Mouse (Mus musculus) CH12.LX (cell line): ENCODE measurements at regions not wholly inside any gene's neighbourhood (a gene's known extent, or its start where the extent isn't known, plus 50 kb on each side); places are given as distances from the start of the nearest gene placed in this dataset.

Experiments used
- CTCF ChIP-seq, 2 experiments: IDR thresholded peaks in 1 of 2; conservative IDR thresholded peaks in 1 of 2; 2 replicates each; pipeline ENCODE4 v1.5.1; 2011 to 2012; ENCODE audit warnings: low read depth in 2 of 2, low read length in 2 of 2, improper control_type of control experiment in 1 of 2, inconsistent platforms in 1 of 2, mild to moderate bottlenecking in 1 of 2, moderate library complexity in 1 of 2
- ELF1 ChIP-seq: IDR thresholded peaks from 2 replicates; pipeline ENCODE4 v1.6.1; 2014; ENCODE audit warnings: low read depth, mild to moderate bottlenecking, inconsistent platforms, low read length, improper control_type of control experiment
- MXI1 ChIP-seq: IDR thresholded peaks from 2 replicates; pipeline ENCODE4 v1.6.1; 2011; ENCODE audit warnings: mild to moderate bottlenecking, low read depth, low read length, improper control_type of control experiment
- POLR2A ChIP-seq: IDR thresholded peaks from 2 replicates; pipeline ENCODE4 v1.6.1; 2011; ENCODE audit warnings: low read depth, mild to moderate bottlenecking, improper control_type of control experiment, low read length
- RCOR1 ChIP-seq: conservative IDR thresholded peaks from 2 replicates; pipeline ENCODE4 v1.6.1; 2012; ENCODE audit warnings: low read depth, mild to moderate bottlenecking, inconsistent platforms, low read length, improper control_type of control experiment
- SIN3A ChIP-seq: IDR thresholded peaks from 2 replicates; pipeline ENCODE4 v1.6.1; 2012; ENCODE audit warnings: low read length, improper control_type of control experiment, inconsistent platforms
- ZNF384 ChIP-seq: IDR thresholded peaks from 2 replicates; pipeline ENCODE4 v1.6.1; 2012; ENCODE audit warnings: low read depth, low read length, improper control_type of control experiment, inconsistent platforms

- TF ChIP-seq MXI1: no peak
- no peak for TF ChIP-seq POLR2A
- no peak for TF ChIP-seq RCOR1
- TF ChIP-seq CTCF (conservative IDR thresholded peaks at IDR 0.05 in 1 of 2, IDR thresholded peaks at IDR 0.05 in 1 of 2; ENCODE audit: low read depth in 2 of 2, low read length in 2 of 2): no peak
- TF ChIP-seq ELF1: no peak
- no peak for TF ChIP-seq ZNF384
- TF ChIP-seq SIN3A: no peak
Observed at GRCm38 (mm10) chr15:10899904-10900303, 52.2 kb upstream of the C1qtnf3 start.
